Mouse (Mus musculus) liver, adult 2 months (tissue): ENCODE data around the gene Pex10.

Source experiments
- CTCF ChIP-seq: fragments of 200-500 bp; IDR thresholded peaks from 2 replicates; pipeline ENCODE4 v1.5.1; 2011; ENCODE audit warnings: low read depth, low read length, control low read depth
- POLR2A ChIP-seq: fragments of 200-500 bp; IDR thresholded peaks from 2 replicates; pipeline ENCODE4 v1.6.1; 2011; ENCODE audit warnings: low read length, control low read depth; ENCODE audit not compliant: insufficient read depth; ENCODE audit errors: extremely low read depth

GRCm38 (mm10) chr4:155118278-155118677 lies 51.5 kb downstream of the Pex10 start:
- TF ChIP-seq CTCF: no peak
- TF ChIP-seq POLR2A: no peak
